In the genomic region with DNA sequence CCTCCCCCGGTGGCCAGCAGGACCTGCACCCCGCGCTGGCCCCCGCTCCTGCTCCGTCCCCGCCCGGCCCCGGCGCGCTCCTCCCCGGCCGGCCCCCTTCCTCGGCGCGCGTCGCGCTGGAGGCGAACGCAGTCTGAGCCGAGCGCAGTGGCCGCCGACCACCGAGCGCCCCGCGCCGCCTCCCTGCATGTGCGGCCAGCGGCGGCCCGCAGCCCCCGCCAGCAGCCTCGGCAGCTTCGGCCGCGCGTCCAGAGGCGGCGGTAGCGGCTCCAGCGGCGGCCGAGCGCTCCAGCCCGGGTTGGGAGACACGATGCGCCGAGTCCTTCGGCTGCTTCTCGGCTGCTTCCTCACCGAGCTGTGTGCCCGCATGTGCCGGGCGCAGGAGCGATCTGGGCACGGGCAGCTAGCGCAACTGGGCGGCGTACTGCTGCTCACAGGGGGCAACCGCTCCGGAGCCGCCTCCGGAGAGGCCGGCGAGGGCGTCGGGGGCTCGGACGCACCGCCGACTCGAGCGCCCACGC, we compare ENCODE assay signal across 8 mouse cellular contexts. TPM values are rescaled to one million over a fixed set of nuclear protein-coding genes. Genes with fewer than 3 reads are reported as not detected.
DNase-seq lines count a peak whose midpoint lies in the region; ATAC-seq and TF ChIP-seq lines count a peak whose summit lies in the region.

No protein-coding gene starts in this region.

- peaks cover 7% of the 10 kb centered on the region for H3K4me1 ChIP-seq in testis, adult 2 months (ENCODE audit: control insufficient read depth, insufficient read depth, low read length)
- H3K4me1 ChIP-seq in heart, embryonic 14.5 days (ENCODE audit: control insufficient read depth in 2 of 2, insufficient read depth in 2 of 2, low read length in 2 of 2), result peaks cover 11 to 19% of the 10 kb centered on the region in 2 experiments; a peak in 3 of 4 replicates
- peaks cover 24% of the 10 kb centered on the region for H3K4me1 ChIP-seq in limb, embryonic 10.5 days
- peaks cover 29% of the 10 kb centered on the region for H3K4me1 ChIP-seq in midbrain, embryonic 15.5 days

- TF ChIP-seq CTCF in testis, adult 2 months (IDR thresholded peaks at IDR 0.05; ENCODE audit: control insufficient read depth, insufficient read depth, insufficient replicate concordance, low read depth, low read length), result no peak

- H3K9me3 ChIP-seq in heart, embryonic 14.5 days (ENCODE audit: control insufficient read depth, low read length), result no peaks in the 10 kb centered on the region
- no peaks in the 10 kb centered on the region for H3K9me3 ChIP-seq in limb, embryonic 10.5 days (replicated peaks)
- H3K9me3 ChIP-seq in midbrain, embryonic 15.5 days, result no peaks in the 10 kb centered on the region

- H3K4me2 ChIP-seq in heart, embryonic 14.5 days (ENCODE audit: low read length), result peak overlapping the region; percentile 99
- H3K4me2 ChIP-seq in midbrain, embryonic 15.5 days, result peak overlapping the region; percentile 87

- peak overlapping the region; percentile 57 for H3K9ac ChIP-seq in heart, embryonic 14.5 days (ENCODE audit: low read length)
- H3K9ac ChIP-seq in midbrain, embryonic 15.5 days, result peak overlapping the region; percentile 54

- DNase-seq in frontal cortex, adult 2 months (ENCODE audit: extremely low spot score in 1 of 2, low spot score in 1 of 2), result no peak
- no peak for DNase-seq in testis, postnatal 14 days (ENCODE audit: low spot score)
- DNase-seq in limb, embryonic 10.5 days (ENCODE audit: low spot score), result peak; percentile 69
- DNase-seq in thymus, postnatal 36 days, result no peak

- no peaks in the 10 kb centered on the region for H3K27me3 ChIP-seq in testis, adult 2 months (ENCODE audit: control insufficient read depth, insufficient read depth, low read length)
- peaks cover 88% of the 10 kb centered on the region for H3K27me3 ChIP-seq in heart, embryonic 14.5 days (ENCODE audit: control insufficient read depth, insufficient read depth, low read length)
- H3K27me3 ChIP-seq in limb, embryonic 10.5 days (ENCODE audit: low read depth, poor library complexity, severe bottlenecking), result peaks cover 86% of the 10 kb centered on the region
- H3K27me3 ChIP-seq in midbrain, embryonic 15.5 days (replicated peaks), result peaks cover 23% of the 10 kb centered on the region

- peak overlapping the region; percentile 41 for H3K4me3 ChIP-seq in testis, adult 2 months (ENCODE audit: control insufficient read depth, low read depth, low read length)
- H3K4me3 ChIP-seq in heart, embryonic 14.5 days (ENCODE audit: control insufficient read depth in 1 of 2, insufficient read depth in 1 of 2, low read depth in 1 of 2, low read length in 2 of 2), result peak overlapping the region; percentile 48 to 56
- peak overlapping the region; percentile 64 for H3K4me3 ChIP-seq in limb, embryonic 10.5 days
- H3K4me3 ChIP-seq in midbrain, embryonic 15.5 days, result peak overlapping the region; percentile 54

- H3K27ac ChIP-seq in testis, adult 2 months (ENCODE audit: control insufficient read depth, insufficient read depth, low read depth, low read length), result no peak overlapping the region
- no peak overlapping the region for H3K27ac ChIP-seq in heart, embryonic 14.5 days (replicated peaks in 1 of 2; ENCODE audit: control insufficient read depth in 1 of 2, insufficient read depth in 1 of 2, low read depth in 2 of 2, low read length in 2 of 2)
- H3K27ac ChIP-seq in limb, embryonic 10.5 days, result peak overlapping the region; percentile 62
- peak overlapping the region; percentile 72 for H3K27ac ChIP-seq in midbrain, embryonic 15.5 days

- under 1% methylated on average over 72 of the region's 76 CpGs for WGBS in heart, embryonic 14.5 days
- WGBS in limb, embryonic 10.5 days, result 2% methylated on average over 75 of the region's 76 CpGs
- WGBS in midbrain, embryonic 15.5 days, result under 1% methylated on average over 72 of the region's 76 CpGs

- no peak for TF ChIP-seq POLR2A in testis, adult 2 months (IDR thresholded peaks at IDR 0.05; ENCODE audit: control insufficient read depth, low read depth, low read length)

- no peaks in the 10 kb centered on the region for H3K36me3 ChIP-seq in testis, adult 2 months (ENCODE audit: control insufficient read depth, insufficient read depth, low read length)
- H3K36me3 ChIP-seq in heart, embryonic 14.5 days (ENCODE audit: control insufficient read depth, insufficient read depth, low read length), result no peaks in the 10 kb centered on the region
- H3K36me3 ChIP-seq in limb, embryonic 10.5 days, result no peaks in the 10 kb centered on the region
- no peaks in the 10 kb centered on the region for H3K36me3 ChIP-seq in midbrain, embryonic 15.5 days (replicated peaks)

- ATAC-seq in frontal cortex, adult (ENCODE audit: low TSS enrichment), result peak; percentile 14; the same call in 1 of the 2 replicates
- ATAC-seq in heart, embryonic 14.5 days (ENCODE audit: insufficient number of reproducible peaks, insufficient read depth, low FRiP score, low read depth), result peak; percentile 62; the same call in 1 of the 2 replicates
- peak; percentile 81 for ATAC-seq in midbrain, embryonic 15.5 days (replicated peaks)

RNA-seq across cellular contexts. Expression of a gene that starts 0.4 kb away (rescaled TPM):
- polyA plus RNA-seq in frontal cortex, adult 2 months (2012; rRNA removed), result 61.9 and 70.7 TPM in 2 replicates
- polyA plus RNA-seq in testis, adult 2 months (2012; rRNA removed), result 0.18 and 0.23 TPM in 2 replicates
- polyA plus RNA-seq in heart, embryonic 14.5 days (2014; fragmentation: Nextera tagmentation; extraction: Ambion mirVana), result 0.42 and 0.88 TPM in 2 replicates
- polyA plus RNA-seq in limb, embryonic 10.5 days (2016; fragmentation: Nextera tagmentation; extraction: Ambion mirVana), result 0.05 and 0.11 TPM in 2 replicates
- 11.1 and 12.4 TPM in 2 replicates for polyA plus RNA-seq in midbrain, embryonic 15.5 days (2015; fragmentation: Nextera tagmentation; extraction: Ambion mirVana)

Comparison
In these comparisons a context has a peak if more than half of its experiments do, and no peak if none do; other contexts are left out.
1. ATAC-seq: peak in every context shown above with its lines; median percentile 81 in midbrain, embryonic 15.5 days; 62 in heart, embryonic 14.5 days; 14 in frontal cortex, adult.
2. H3K27ac ChIP-seq: peak in limb, embryonic 10.5 days (single experiment) and midbrain, embryonic 15.5 days (single experiment); none in testis, adult 2 months (single experiment) and heart, embryonic 14.5 days (0 of 2).
3. Peak in every context shown above with its lines, with median percentiles within 50 percentile points of each other: H3K4me3 ChIP-seq.